Mouse (Mus musculus) heart, adult 9 months (tissue): ENCODE measurements around the gene Kidins220.
A peak's percentile ranks its signal among the peaks of the same experiment; 100 is the strongest.

ENCODE experiments used
- DNase-seq, 2 experiments: peaks; one replicate each; pipeline ENCODE4 v3.0.0; 2022; ENCODE audit warnings: low spot score in 2 of 2

The Kidins220 gene

GRCm38 (mm10) chr12:24962362-24962967 lies 12.3 kb upstream of the Kidins220 start:
- DNase-seq: no peak

GRCm38 (mm10) chr12:24963393-24964022 lies 11.2 kb upstream of the Kidins220 start:
- peak in 1 of 2 experiments; percentile 18 for DNase-seq

- no peak for DNase-seq
Observed at GRCm38 (mm10) chr12:24965406-24965805, 9.3 kb upstream of the Kidins220 start.

GRCm38 (mm10) chr12:24966046-24966445 lies 8.7 kb upstream of the Kidins220 start:
- no peak for DNase-seq

GRCm38 (mm10) chr12:24971490-24972200 lies 3.1 kb upstream of the Kidins220 start:
- DNase-seq: no peak

- DNase-seq: no peak
Observed at GRCm38 (mm10) chr12:24972371-24973350, 2.1 kb upstream of the Kidins220 start.

- DNase-seq: no peak
Observed at GRCm38 (mm10) chr12:24973586-24973985, 1.1 kb upstream of the Kidins220 start.

- peak; percentile 47 to 69 for DNase-seq
Observed at GRCm38 (mm10) chr12:24975115-24975733, 499 bp downstream of the Kidins220 start.

GRCm38 (mm10) chr12:24985226-24985625 lies 10.5 kb downstream of the Kidins220 start:
- DNase-seq: no peak

GRCm38 (mm10) chr12:24995350-24995749 lies 20.6 kb downstream of the Kidins220 start:
- DNase-seq: no peak

- no peak for DNase-seq
Observed at GRCm38 (mm10) chr12:25005350-25005749, 30.6 kb downstream of the Kidins220 start.

- no peak for DNase-seq
Observed at GRCm38 (mm10) chr12:25009957-25010356, 35.2 kb downstream of the Kidins220 start.

- no peak for DNase-seq
Observed at GRCm38 (mm10) chr12:25010416-25010815, 35.7 kb downstream of the Kidins220 start.

- no peak for DNase-seq
Observed at GRCm38 (mm10) chr12:25011733-25012367, 37.1 kb downstream of the Kidins220 start.

GRCm38 (mm10) chr12:25012555-25013540 lies 38.1 kb downstream of the Kidins220 start:
- DNase-seq: peak; percentile 20 to 53

GRCm38 (mm10) chr12:25014307-25014927 lies 39.7 kb downstream of the Kidins220 start:
- DNase-seq: no peak

- DNase-seq: no peak
Observed at GRCm38 (mm10) chr12:25014938-25015337, 40.2 kb downstream of the Kidins220 start.

- DNase-seq: no peak
Observed at GRCm38 (mm10) chr12:25016995-25017394, 42.3 kb downstream of the Kidins220 start.

- DNase-seq: no peak
Observed at GRCm38 (mm10) chr12:25021057-25021456, 46.3 kb downstream of the Kidins220 start.
